Mouse (Mus musculus): ENCODE data around the gene Tmem109. TPM values are rescaled to one million over a fixed set of nuclear protein-coding genes. Genes with fewer than 3 reads are reported as not detected.

Tmem109 gene
- polyA plus RNA-seq, 1 experiment from 2014 or later, result 46.2 TPM

DNA sequence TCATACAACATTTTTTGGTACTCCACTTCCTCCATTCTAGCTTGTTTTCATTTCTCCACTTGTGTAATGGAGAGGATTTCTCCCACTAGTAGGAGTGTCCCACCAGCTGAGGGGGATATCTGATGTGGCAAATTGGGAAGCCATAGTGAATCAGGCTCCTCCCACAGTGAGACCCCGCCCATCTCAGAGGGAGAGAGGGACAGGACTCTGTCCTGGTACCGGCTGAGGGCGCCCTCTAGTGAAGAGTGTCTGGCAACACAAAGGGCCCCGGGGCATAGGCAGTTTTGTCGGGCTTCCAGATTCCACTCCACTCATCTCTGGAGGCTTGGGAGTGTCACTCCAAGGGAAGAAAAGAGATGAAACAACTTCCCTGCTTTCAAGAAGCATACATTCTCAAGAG, 50.4 kb downstream of the Tmem109 start:
- no peaks in the 10 kb centered on the region for H3K4me1 ChIP-seq
- H3K9me3 ChIP-seq, result no peaks in the 10 kb centered on the region
- H3K4me2 ChIP-seq, result no peak overlapping the region
- no peak for ATAC-seq (replicated peaks)
- WGBS, result 7% methylated on average over 5 of the region's 5 CpGs
- H3K27ac ChIP-seq, result no peak overlapping the region
- no peak overlapping the region for H3K4me3 ChIP-seq
- no peaks in the 10 kb centered on the region; the same call in 1 of the 2 replicates for H3K27me3 ChIP-seq (replicated peaks)
- no peaks in the 10 kb centered on the region for H3K36me3 ChIP-seq (replicated peaks)
- no peak overlapping the region for H3K9ac ChIP-seq

GRCm38 (mm10) chr19:10829436-10830175, 52.2 kb downstream of the Tmem109 start, which contains the start of gene Cd6:
Gene Cd6, minus strand, starts transcription at chr19:10830058.
- Histone ChIP-seq H3K4me1 (no peaks in the 10 kb centered on the region), H3K4me3 (no peak within 1 kb of the TSS), H3K9ac (no peak within 1 kb of the TSS), H3K4me2 (no peak within 1 kb of the TSS), H3K27ac (no peak within 1 kb of the TSS), H3K27me3 (replicated peaks) (no peaks in the 10 kb centered on the region; the same call in 1 of the 2 replicates), H3K9me3 (no peaks in the 10 kb centered on the region), H3K36me3 (replicated peaks) (no peaks in the 10 kb centered on the region)
- WGBS, result 91% methylated on average over 16 of the region's 16 CpGs
- no peak for ATAC-seq (replicated peaks)

DNA sequence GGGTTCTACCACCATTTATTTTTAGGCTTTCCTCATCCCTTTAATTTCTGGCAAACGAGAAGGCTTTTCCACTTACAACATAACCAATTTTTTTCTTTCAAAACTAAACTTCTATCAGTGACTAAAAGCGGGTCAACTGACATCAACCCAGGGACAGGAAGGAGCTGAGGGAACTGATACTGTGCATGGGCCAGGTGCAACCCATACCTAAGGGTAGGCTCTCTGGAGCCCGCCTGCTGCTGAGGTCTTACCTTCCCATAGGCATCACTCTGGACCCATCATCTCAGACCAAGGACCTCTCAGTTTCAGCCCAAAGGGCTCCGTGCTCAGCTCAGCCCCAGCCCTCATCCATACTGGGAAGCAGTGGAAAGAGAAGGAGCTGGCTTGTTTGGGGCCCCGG, 53.5 kb downstream of the Tmem109 start:
- no peaks in the 10 kb centered on the region for H3K36me3 ChIP-seq (replicated peaks)
- H3K4me1 ChIP-seq, result no peaks in the 10 kb centered on the region
- WGBS, result 95% methylated on average over 5 of the region's 5 CpGs
- ATAC-seq (replicated peaks), result no peak
- H3K4me2 ChIP-seq, result no peak overlapping the region
- H3K9ac ChIP-seq, result no peak overlapping the region
- H3K9me3 ChIP-seq, result no peaks in the 10 kb centered on the region
- H3K4me3 ChIP-seq, result no peak overlapping the region
- no peaks in the 10 kb centered on the region; the same call in 1 of the 2 replicates for H3K27me3 ChIP-seq (replicated peaks)
- H3K27ac ChIP-seq, result no peak overlapping the region

DNA sequence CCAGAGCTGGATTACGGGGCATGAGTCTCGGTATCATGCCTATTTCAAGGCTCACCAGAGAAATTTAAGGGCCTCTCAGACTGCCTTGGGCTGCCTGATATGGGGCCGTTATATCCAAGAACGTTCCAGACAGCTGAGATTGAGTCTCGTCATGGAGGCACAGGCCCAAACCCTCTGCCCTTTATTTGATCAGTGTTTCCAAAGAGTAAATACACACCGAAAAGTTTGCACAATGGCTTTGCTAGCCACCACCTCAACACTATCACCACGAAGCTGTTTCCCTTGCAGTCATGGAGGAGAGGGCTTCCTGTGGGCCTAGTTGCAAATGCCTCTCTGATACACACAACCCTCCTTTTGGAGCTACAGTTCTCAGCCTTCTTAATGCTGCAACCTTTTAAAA, 57.7 kb downstream of the Tmem109 start:
- no peaks in the 10 kb centered on the region for H3K36me3 ChIP-seq (replicated peaks)
- no peaks in the 10 kb centered on the region for H3K27me3 ChIP-seq (replicated peaks)
- no peaks in the 10 kb centered on the region for H3K9me3 ChIP-seq
- no peaks in the 10 kb centered on the region for H3K4me1 ChIP-seq
- H3K4me3 ChIP-seq, result no peak overlapping the region
- no peak overlapping the region for H3K4me2 ChIP-seq
- ATAC-seq (replicated peaks), result no peak
- H3K9ac ChIP-seq, result no peak overlapping the region
- WGBS, result 92% methylated on average over 7 of the region's 7 CpGs
- H3K27ac ChIP-seq, result no peak overlapping the region

- no peaks in the 10 kb centered on the region for H3K27me3 ChIP-seq (replicated peaks)
- 97% methylated on average over 4 of the region's 4 CpGs for WGBS
- no peak overlapping the region for H3K27ac ChIP-seq
- no peaks in the 10 kb centered on the region for H3K36me3 ChIP-seq (replicated peaks)
- no peak overlapping the region for H3K9ac ChIP-seq
- ATAC-seq (replicated peaks), result no peak
- H3K4me2 ChIP-seq, result no peak overlapping the region
- H3K4me1 ChIP-seq, result no peaks in the 10 kb centered on the region
- H3K4me3 ChIP-seq, result no peak overlapping the region
- no peaks in the 10 kb centered on the region for H3K9me3 ChIP-seq
These were observed 59.3 kb downstream of the Tmem109 start for GRCm38 (mm10) chr19:10822534-10822933.

DNA sequence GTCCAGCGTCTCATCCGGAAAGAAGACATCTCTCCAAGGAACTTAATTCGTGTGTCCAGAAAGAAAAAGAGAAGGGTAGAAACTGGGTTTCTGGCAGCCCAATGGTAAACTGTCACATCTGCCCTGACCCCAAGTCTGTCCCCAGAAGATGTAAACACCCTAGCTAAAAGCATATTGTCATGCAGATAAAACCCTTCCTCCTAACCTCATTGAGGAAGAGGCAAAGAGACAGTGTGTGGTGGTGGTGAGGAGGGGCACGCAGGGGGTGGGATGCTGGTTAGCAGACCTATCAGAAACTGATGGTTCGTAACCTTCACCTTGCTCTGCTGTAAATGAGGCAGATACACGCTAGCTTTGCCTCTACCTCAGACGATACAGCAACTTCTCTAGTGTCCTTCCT, 60.5 kb downstream of the Tmem109 start:
- Histone ChIP-seq H3K4me1 (no peaks in the 10 kb centered on the region), H3K4me3 (no peak overlapping the region), H3K27me3 (replicated peaks) (no peaks in the 10 kb centered on the region), H3K27ac (no peak overlapping the region), H3K4me2 (no peak overlapping the region), H3K9ac (no peak overlapping the region), H3K36me3 (replicated peaks) (no peaks in the 10 kb centered on the region), H3K9me3 (no peaks in the 10 kb centered on the region)
- no peak for ATAC-seq (replicated peaks)
- WGBS, result 63% methylated on average over 7 of the region's 7 CpGs

Other genes starting within 250 kb of the Tmem109 start
- 1.0 and 1.6 TPM in 2 replicates for gene Vwce, start 247.8 kb downstream of the Tmem109 start, polyA plus RNA-seq (2015; fragmentation: Nextera tagmentation; extraction: Ambion mirVana)
- not detected in 2 replicates for gene Pga5, start 203.9 kb downstream of the Tmem109 start, polyA plus RNA-seq (2015; fragmentation: Nextera tagmentation; extraction: Ambion mirVana)
- gene Vps37c, start 193.3 kb downstream of the Tmem109 start, polyA plus RNA-seq (2015; fragmentation: Nextera tagmentation; extraction: Ambion mirVana), result 31.8 TPM in 2 replicates
- 0.52 and 0.86 TPM in 2 replicates for gene Cd5, start 143.0 kb downstream of the Tmem109 start, polyA plus RNA-seq (2015; fragmentation: Nextera tagmentation; extraction: Ambion mirVana)
- 0.19 TPM in 1 of 2 replicates, not detected in the other for gene Cd6, start 51.9 kb downstream of the Tmem109 start, polyA plus RNA-seq (2015; fragmentation: Nextera tagmentation; extraction: Ambion mirVana)
- 0.13 and 0.31 TPM in 2 replicates for gene Slc15a3, start 42.3 kb downstream of the Tmem109 start, polyA plus RNA-seq (2015; fragmentation: Nextera tagmentation; extraction: Ambion mirVana)
- gene Tmem132a, start 12.1 kb downstream of the Tmem109 start, polyA plus RNA-seq (2015; fragmentation: Nextera tagmentation; extraction: Ambion mirVana), result 224 and 236 TPM in 2 replicates
- 44.5 and 47.5 TPM in 2 replicates for gene Prpf19, start 13.2 kb upstream of the Tmem109 start, polyA plus RNA-seq (2015; fragmentation: Nextera tagmentation; extraction: Ambion mirVana)
- gene Zp1, start 38.6 kb upstream of the Tmem109 start, polyA plus RNA-seq (2015; fragmentation: Nextera tagmentation; extraction: Ambion mirVana), result 0.49 and 0.79 TPM in 2 replicates
- gene Ptgdr2, start 55.2 kb upstream of the Tmem109 start, polyA plus RNA-seq (2015; fragmentation: Nextera tagmentation; extraction: Ambion mirVana), result 0.06 and 0.12 TPM in 2 replicates
- 13.3 and 14.1 TPM in 2 replicates for gene Ccdc86, start 67.3 kb upstream of the Tmem109 start, polyA plus RNA-seq (2015; fragmentation: Nextera tagmentation; extraction: Ambion mirVana)
- not detected in 2 replicates for gene Ms4a10, start 92.7 kb upstream of the Tmem109 start, polyA plus RNA-seq (2015; fragmentation: Nextera tagmentation; extraction: Ambion mirVana)
- gene Ms4a15, start 111.2 kb upstream of the Tmem109 start, polyA plus RNA-seq (2015; fragmentation: Nextera tagmentation; extraction: Ambion mirVana), result not detected in 2 replicates
- not detected in 2 replicates for gene Ms4a18, start 136.0 kb upstream of the Tmem109 start, polyA plus RNA-seq (2015; fragmentation: Nextera tagmentation; extraction: Ambion mirVana)
- not detected in 2 replicates for gene Ms4a8a, start 199.1 kb upstream of the Tmem109 start, polyA plus RNA-seq (2015; fragmentation: Nextera tagmentation; extraction: Ambion mirVana)
- not detected in 2 replicates for gene 1700017D01Rik, start 248.9 kb upstream of the Tmem109 start, polyA plus RNA-seq (2015; fragmentation: Nextera tagmentation; extraction: Ambion mirVana)

Data from midbrain, embryonic 15.5 days (tissue).